Mouse (Mus musculus): Measurements from ENCODE around the gene Gpr132.
"Not testable (repeated sequence)": the region's sequence is repeated elsewhere in the genome, so short reads cannot be mapped to it uniquely, and the experiment has no call there.

The Gpr132 gene

DNA sequence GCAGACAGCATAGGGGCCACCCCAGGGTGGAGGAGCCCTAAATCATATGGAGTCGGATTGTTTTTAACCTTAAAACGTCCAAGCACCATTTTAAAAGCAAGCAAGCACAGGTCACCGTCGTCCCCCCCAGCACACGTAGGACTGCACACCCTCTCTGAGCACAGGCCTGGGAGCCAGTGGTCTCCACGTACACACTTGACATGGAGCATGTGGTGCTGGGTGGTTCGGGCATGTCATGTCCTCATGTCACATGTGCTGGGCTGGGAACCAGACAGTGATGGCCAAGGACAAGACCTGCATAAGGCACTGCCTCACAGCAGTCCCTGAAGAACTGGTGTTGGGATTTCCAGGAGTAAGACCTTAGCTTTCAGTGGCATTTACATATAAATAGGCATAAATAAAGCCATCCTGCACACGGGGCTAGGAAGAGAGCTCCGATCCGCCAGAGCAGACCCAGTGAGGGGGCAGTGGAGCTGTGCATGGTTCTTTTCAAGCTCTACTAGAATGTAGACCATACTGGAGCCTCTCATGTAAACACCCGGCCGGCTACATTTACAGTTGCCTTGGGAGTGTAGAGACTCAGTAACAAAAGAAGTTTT, 47.5 kb downstream of the Gpr132 start:
- no peak for DNase-seq (ENCODE audit: low read depth, low spot score)

DNA sequence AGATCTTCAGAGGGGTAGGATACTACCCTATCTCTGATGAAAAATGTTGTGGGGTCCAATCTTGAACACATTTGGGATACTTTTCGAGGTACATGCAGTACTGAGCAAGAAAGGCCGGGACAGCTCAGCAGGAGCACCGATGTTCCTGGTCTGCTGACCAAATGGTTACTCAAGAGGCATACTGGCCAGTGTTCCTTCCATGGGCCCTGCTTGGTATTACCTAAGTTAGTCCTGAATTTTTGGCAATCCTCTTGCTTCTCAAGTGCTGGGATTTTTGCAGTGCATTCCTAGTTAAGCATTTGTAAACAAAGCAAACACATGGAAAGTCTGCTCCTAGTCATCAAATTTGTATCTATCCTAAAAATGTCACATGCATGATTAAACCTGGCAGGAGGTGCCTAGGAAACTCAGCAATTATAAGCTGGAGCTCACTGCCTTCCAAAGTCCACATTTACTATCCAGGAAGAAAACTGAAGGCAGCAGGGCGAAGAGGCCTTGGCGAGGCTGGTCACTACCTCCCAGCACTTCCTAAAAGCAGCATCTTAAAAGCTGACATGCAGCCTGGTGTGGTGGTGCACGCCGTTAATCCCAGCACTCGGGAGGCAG, 48.9 kb downstream of the Gpr132 start:
- no peak for DNase-seq (ENCODE audit: low read depth, low spot score)

DNA sequence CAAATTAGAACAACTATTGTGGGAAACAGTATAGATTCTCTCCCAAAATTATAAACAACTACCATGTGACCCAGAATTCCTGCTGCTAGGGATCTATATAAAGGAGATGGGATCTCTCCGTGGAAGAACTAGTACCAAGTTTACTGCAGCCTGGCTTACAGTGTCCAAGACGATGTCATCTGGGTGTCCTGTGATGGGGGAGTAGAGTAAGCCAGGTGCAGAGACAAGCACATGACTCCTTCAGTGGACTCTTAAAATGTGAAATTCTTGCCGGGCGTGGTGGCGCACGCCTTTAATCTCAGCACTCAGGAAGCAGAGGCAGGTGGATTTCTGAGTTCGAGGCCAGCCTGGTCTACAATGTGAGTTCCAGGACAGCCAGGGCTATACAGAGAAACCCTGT, 51.2 kb downstream of the Gpr132 start:
- DNase-seq (ENCODE audit: low read depth, low spot score) = not testable (repeated sequence)

DNA sequence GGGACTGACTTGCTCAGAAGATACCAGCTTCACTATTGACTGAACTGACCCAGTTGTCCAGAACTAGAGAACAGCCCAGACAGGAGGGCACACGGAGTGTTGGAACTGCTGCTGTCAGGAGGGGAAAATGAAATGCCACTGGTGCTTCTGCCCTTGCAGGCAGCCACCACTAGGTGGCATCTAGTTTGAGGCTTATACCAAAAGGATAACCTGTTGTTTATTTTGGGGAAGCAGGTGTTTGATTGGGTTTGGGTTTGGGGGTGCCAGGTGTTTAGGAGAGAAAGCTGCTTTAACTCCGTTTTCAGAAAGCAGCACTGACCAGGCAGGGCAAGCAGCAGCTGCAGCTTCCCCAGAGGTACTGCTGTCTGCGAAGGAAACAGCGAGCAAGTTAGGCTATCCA, 51.7 kb downstream of the Gpr132 start:
- peak; percentile 60 for DNase-seq (ENCODE audit: low read depth, low spot score)

DNA sequence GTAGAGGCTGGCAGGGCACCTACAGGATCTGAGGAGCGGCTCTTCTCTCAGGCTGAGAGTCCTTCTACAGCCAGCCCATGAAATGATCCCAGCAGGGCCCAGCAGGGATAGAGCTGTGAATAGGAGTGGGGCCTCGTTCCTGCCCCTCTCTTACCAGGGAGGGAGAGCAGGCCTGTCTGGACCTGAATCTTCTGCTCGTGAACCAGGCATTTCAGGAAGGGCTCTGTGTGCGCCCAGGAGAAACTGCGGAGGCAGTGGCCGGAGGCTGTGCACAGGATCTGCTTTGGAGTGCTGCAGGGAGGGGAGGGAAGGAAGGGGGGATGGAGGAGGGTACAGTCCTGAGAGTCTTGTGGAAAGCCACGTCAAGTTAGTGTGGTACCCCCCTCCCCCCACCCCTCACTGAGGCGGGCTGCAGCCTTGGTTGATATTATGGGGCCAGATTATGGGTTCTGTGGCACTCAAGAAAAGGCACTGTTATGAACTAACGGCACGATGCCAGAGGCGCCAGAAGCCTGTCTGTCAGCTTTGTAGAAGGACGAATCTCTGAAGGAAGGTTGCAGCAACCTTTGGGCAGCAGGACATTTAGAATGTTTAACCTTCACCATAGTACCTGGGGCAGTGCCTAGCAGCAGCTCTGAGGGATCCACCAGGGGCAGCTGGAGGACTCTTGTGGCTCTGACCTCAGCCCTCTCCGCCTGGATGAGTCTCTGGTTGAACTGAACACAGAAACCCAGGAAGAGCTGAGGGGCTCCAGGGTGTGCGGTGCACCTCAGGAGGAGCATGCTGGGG, 53.2 kb downstream of the Gpr132 start:
- no peak for DNase-seq (ENCODE audit: low read depth, low spot score)

DNA sequence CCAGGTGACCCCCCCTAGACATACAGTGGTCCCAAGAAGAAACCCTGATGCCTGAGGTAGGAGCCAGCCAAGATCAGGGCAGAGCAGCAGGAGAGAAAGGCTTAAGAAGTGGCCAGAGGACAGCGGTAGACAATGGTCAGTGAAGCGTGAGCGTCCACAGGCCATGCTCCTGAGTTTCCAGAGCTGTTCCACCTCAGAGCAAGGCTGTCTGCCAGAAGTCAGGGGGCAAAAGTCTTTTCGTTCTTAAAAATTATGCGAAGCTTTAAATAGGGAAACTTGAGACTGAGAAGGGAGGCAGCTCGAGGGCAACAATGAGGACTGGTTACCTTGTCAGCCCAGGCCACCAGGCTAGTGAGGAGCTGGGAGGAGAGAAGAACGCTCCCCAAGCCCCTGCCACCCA, 54.7 kb downstream of the Gpr132 start:
- DNase-seq (ENCODE audit: low read depth, low spot score) = no peak

DNA sequence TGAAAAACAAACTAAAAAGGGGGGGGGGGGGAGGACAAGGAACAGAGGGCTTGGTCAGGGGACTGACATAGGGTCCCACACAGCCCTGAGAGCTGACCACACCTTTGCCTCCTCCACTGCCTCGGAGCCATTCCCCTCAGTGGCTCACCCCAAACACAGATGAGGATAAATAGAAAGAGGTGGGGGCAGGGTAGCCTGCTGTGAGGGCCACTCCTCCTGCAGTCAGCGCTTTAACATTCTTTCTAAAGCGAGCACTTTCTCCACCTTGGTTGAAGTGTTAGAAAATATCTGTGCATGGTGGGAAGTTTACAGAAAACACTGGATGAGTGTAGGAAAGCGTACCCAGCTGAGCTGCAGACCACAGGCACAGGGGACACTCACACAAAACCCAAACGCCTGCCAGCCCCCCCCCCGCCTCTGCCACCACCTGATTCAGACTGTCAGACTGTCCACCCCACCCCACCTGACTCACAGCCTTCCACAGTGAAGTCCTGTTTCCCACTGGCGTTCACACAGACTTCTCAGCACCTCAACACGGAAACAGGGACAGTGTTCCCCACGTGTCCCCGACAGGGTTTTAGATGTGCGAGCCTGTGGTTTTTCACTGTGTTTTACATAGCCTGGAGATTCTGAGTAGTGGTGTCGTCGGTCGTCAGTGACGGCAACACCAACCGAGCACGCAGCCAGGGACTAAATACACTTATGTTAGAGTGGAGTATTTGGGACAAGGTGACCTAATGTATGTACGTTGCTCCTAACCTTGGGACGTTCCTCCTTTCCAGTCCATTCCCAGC, 57.7 kb downstream of the Gpr132 start:
- DNase-seq (ENCODE audit: low read depth, low spot score) = no peak

DNA sequence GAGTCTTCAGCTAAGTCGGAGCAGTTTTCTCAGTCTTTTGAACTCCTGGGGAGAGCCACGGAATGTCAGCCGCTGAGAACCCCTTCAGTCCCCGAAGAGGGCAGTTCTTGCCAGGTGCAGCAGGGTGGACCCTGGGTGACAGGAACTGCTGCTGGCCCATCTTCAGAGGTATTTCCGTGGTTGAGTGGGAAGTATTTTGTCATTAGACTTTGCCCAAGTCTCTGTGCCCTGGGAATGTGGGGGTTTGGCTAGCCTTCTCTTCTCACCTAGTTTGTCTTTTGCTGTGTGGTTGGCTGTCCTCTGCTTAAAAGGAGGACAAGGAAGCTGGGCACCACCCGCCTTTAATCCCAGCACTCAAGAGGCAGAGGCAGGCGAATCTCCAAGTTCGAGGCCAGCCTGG, 58.4 kb downstream of the Gpr132 start:
- DNase-seq (ENCODE audit: low read depth, low spot score) = no peak

DNA sequence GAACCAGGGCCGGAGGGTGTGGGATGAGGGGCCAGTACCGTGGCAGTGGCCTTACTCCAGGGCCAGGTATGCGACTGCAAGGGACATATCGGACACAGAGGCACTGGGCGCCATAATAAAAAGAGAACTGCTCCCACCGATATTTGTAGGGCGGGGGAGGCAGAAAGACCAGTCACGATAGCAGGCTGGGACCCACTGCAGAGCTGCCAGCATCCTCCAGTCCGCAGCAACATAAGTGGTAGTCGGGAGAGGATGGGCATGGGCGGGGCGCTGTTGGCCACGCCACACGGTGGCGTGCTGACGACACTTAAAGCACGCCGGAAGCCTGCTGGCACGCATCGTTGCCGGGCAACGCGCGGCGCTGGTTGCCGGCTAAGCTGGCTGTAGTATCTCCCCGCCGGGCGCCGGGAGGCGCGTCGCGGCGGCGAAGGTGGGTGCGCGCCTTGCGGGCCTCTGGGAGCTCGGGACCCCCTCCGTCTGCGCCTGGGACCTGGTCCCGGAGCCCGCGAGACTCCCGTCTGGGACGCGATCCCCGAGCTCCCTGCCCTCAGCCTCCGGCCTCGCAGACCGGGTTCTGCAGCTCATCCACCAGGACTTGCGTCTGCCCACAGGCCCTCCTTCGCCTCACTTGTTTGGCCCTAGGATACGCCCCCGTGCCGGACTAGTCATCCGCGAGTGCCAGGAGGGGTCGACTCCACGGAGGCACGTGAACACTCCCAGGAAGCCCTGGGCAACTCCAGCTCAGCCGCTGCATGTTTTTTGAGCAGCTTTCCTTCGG, 59.3 kb downstream of the Gpr132 start, which contains the start of gene Clba1:
Clba1 (plus strand) TSS at position 351 of the 778 bp plus-strand sequence.
- peak; percentile 91 for DNase-seq (ENCODE audit: low read depth, low spot score)

DNA sequence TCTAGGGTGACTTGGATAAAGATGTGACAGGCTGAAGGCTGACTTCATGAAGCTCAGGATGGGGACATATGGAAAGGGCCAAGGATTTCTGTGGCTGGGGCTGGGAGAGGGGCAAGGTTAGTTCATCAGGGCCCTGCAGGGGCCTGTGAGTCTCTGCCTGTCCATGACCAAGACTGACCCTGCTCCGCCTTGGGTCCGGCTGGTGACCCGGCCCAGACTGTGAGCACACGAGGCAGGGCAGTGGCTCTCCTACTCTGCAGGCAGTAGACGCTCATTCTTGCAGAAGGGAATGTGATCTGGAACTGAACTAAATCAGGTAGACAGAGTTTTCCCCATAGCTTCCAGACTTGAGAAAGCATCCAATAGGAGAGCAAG, 59.8 kb downstream of the Gpr132 start:
- DNase-seq (ENCODE audit: low read depth, low spot score) = no peak

DNA sequence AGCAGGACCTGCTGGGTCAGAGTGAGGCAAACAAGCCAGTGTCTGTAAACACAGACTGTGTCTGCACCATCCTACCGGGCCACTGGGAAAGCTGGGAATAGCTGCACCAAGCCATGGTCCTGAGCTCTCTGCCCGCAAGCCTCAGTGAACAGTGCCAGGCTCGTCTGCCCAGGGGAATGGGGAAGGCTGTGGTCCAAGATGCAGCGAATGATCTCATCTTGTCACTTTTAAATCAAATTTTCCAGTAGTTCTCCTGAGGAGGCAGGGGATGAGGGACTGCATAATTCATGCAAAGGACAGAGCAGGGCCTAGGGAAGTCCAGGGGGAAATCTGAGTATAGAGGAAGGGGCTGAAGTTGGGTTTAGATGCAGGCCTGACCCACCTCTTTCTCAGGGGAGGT, 60.2 kb downstream of the Gpr132 start:
- no peak for DNase-seq (ENCODE audit: low read depth, low spot score)

DNA sequence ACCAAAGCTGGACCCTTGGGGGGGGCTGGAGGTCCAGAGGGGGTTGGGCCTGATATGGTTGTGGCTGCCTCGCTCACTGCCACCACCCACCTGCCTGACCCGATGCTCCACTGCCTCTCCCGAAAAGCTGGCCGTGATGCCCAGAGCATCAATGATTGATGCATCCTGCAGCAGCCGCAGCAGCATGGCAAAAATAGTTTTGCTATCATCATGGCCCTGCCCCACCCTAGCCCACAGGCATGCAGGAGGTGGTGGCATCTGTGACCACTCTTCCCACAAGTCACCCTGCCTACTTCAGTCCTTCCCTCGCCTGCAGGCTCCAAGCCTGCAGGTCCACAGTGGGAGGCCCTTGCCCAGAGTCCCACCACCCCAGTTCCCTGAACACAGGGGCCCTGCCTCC, 62.0 kb downstream of the Gpr132 start:
- DNase-seq (ENCODE audit: low read depth, low spot score) = no peak

DNA sequence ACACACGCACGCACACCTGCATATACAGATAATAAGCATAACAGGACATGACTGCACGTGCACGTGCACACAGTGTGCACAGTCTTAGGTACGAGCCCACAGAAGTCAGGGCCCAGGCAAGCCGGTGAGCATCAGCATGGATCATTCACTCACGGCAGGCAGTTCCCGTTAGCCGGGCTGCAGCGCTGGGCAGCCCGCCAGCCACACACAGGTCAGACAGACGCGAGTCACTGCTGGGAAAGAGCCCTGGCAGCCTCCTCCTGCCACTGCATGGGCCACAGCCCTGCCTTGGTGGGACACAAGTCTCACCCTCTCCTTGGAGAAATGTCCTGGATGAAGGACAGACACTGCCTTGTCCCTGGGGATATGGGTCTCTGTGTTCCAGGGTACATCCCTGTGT, 64.0 kb downstream of the Gpr132 start:
- DNase-seq (ENCODE audit: low read depth, low spot score) = no peak

DNA sequence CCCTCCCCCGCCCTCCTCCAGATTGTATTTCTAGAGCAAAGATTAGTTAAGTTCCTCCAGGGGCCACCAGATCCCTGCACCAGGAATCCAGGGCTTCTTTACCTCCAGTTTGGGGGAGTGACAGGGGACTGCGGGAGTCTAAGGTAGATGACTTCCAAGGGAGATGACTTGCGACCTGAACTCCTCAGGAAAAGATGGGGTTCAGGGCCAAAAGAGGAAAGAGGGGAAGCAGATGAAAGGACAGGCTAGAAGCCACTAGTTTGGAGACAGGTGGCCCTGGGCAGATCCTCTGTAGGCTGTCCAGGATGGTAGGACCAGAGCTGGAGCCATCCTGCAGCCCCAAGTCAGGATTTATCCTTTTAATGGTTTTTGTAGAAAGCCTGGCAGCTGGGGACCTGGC, 65.1 kb downstream of the Gpr132 start:
- no peak for DNase-seq (ENCODE audit: low read depth, low spot score)

DNA sequence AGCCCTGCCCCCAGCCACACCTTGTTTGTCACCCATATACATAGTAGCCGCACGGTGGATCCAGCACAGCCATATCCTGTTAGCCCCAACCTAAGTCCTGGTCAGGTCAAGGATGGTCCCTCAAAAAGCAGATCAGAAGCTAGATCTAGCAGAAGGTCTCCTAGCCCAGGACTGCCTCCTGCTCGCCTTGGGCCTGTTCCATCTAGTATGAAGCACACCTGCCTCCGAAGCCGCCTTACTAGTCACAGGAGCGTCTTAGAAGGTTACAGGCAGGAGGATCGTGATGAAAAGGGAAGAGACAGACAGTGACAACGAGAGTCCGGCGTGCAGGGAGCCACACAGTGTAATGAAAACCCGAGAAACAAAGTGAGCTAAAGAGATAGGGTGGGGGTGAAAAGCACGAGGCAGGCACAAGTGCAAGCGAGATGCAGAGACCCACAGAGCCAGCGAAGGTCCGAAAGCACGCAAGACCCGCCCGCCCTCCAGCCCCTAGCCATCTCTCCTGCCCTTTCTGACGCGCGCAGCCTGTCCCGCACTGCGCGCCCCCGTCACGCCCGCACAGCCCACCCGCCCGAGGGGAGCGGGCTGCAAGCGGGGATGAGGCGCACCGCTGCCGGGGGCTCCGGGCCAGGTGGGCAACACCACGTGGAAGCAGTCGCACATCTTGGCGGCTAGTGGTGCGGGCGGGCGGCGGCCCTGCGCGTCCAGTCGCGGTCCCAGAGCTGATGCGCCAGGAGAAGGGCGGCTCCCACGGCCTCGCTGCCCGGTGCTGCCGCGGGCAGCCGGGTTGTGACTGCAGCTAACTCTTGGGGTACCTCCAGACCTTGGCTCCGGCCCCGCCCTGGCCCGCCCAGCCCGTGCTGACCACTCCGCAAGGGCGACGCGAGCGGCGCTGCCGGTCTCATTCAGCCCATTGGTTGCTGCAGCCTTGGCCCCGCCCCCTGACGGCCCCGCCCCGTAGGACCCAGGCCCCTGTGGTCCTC, 65.9 kb downstream of the Gpr132 start, which contains the start of gene Ahnak2:
Ahnak2 (minus strand) TSS at position 794 of the 983 bp plus-strand sequence.
- peak; percentile 59 for DNase-seq (ENCODE audit: low read depth, low spot score)
